ENCODE assay signal across 8 mouse cellular contexts in the genomic region with DNA sequence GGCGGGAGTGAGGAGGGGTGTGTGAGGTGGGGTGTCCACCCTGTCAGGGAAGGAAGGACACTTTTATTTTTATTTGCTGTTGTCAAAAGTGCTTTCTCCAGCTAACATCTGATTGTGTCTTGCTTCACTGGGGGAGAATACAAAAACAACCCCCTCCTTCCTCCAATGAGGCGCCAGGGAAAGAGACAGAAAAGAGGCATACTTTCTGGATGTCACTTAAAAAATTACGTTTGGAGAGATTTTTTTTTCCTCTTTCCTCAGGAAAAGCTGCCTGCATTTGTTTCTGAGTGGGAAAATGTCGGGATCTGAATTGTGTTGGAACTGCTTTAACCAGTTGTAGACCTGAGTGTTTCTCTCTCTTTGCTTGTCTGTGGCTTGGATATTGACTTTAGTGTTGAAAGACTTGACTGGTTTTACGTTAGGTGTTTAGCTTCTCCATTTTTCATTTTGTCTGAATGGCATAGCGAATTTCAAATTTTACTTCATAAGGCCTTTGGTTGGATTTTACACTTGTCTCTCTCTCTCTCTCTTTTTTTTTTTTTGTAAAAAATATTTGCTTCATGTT. TPM values are rescaled to one million over a fixed set of nuclear protein-coding genes. Genes with fewer than 3 reads are reported as not detected.
DNase-seq lines count a peak whose midpoint lies in the region; ATAC-seq and TF ChIP-seq lines count a peak whose summit lies in the region.

No protein-coding gene starts in this region.

- H3K9ac ChIP-seq in kidney, postnatal 0 days (ENCODE audit: low read depth, low read length) = peak overlapping the region; percentile 88
- peak overlapping the region; percentile 96 for H3K9ac ChIP-seq in forebrain, postnatal 0 days
- H3K9ac ChIP-seq in liver, embryonic 12.5 days = peak overlapping the region; percentile 94

- H3K27me3 ChIP-seq in kidney, postnatal 0 days (ENCODE audit: insufficient read depth, low read length) = no peaks in the 10 kb centered on the region
- no peaks in the 10 kb centered on the region for H3K27me3 ChIP-seq in forebrain, postnatal 0 days (ENCODE audit: insufficient read depth, low read length)
- no peaks in the 10 kb centered on the region for H3K27me3 ChIP-seq in liver, embryonic 12.5 days (replicated peaks)

- no peak for ATAC-seq in kidney, postnatal 0 days (replicated peaks; ENCODE audit: low FRiP score, low read depth)
- no peak for ATAC-seq in forebrain, postnatal 0 days
- ATAC-seq in liver, embryonic 12.5 days = no peak

- no peaks in the 10 kb centered on the region for H3K9me3 ChIP-seq in kidney, postnatal 0 days (replicated peaks; ENCODE audit: low read length)
- H3K9me3 ChIP-seq in forebrain, postnatal 0 days (ENCODE audit: low read length) = no peaks in the 10 kb centered on the region
- H3K9me3 ChIP-seq in liver, embryonic 12.5 days (replicated peaks) = no peaks in the 10 kb centered on the region

- 0 out of 2 replicates have a peak, but pooled peaks cover 6% of the 10 kb centered on the region for H3K4me1 ChIP-seq in kidney, postnatal 0 days (replicated peaks; ENCODE audit: insufficient read depth, low read length)
- H3K4me1 ChIP-seq in forebrain, postnatal 0 days (ENCODE audit: insufficient read depth) = peaks cover 13% of the 10 kb centered on the region; the same call in 1 of the 2 replicates
- H3K4me1 ChIP-seq in liver, embryonic 12.5 days = peaks cover 16% of the 10 kb centered on the region

- no peak for TF ChIP-seq CTCF in kidney, postnatal 0 days (IDR thresholded peaks at IDR 0.05; ENCODE audit: low read depth)
- no peak for TF ChIP-seq CTCF in forebrain, postnatal 0 days (IDR thresholded peaks at IDR 0.05; ENCODE audit: low read depth)

- H3K36me3 ChIP-seq in kidney, postnatal 0 days (ENCODE audit: insufficient read depth, low read length) = no peaks in the 10 kb centered on the region
- H3K36me3 ChIP-seq in forebrain, postnatal 0 days (ENCODE audit: insufficient read depth) = no peaks in the 10 kb centered on the region
- no peaks in the 10 kb centered on the region for H3K36me3 ChIP-seq in liver, embryonic 12.5 days

- H3K4me2 ChIP-seq in kidney, postnatal 0 days (ENCODE audit: low read length) = peak overlapping the region; percentile 60
- H3K4me2 ChIP-seq in forebrain, postnatal 0 days (ENCODE audit: low read depth) = peak overlapping the region; percentile 62
- H3K4me2 ChIP-seq in liver, embryonic 12.5 days = peak overlapping the region; percentile 82

- peak; percentile 49 for DNase-seq in kidney, postnatal 0 days (ENCODE audit: low spot score)
- no peak for DNase-seq in kidney, adult 18-20 months
- DNase-seq in R1 (ENCODE audit: low read depth, low spot score) = peak; percentile 19
- DNase-seq in forebrain, postnatal 0 days = peak; percentile 17
- peak; percentile 1 for DNase-seq in skeletal muscle tissue, adult 2 months (ENCODE audit: low read depth, low spot score)
- no peak for DNase-seq in layer of hippocampus, postnatal 36 days
- no peak for DNase-seq in spleen, postnatal 10 days (ENCODE audit: low spot score in 2 of 2)

- H3K27ac ChIP-seq in kidney, postnatal 0 days = peak overlapping the region; percentile 98
- peak overlapping the region; percentile 97 for H3K27ac ChIP-seq in forebrain, postnatal 0 days (ENCODE audit: low read depth, low read length)
- peak overlapping the region; percentile 87 for H3K27ac ChIP-seq in liver, embryonic 12.5 days

- H3K4me3 ChIP-seq in kidney, postnatal 0 days (replicated peaks; ENCODE audit: low read depth, low read length) = peak overlapping the region; percentile 92
- peak overlapping the region; percentile 91 for H3K4me3 ChIP-seq in forebrain, postnatal 0 days (ENCODE audit: low read depth, low read length)
- peak overlapping the region; percentile 95 for H3K4me3 ChIP-seq in liver, embryonic 12.5 days

- WGBS in kidney, postnatal 0 days = 4% methylated on average over 5 of the region's 6 CpGs
- WGBS in forebrain, postnatal 0 days = 8% methylated on average over 6 of the region's 6 CpGs
- WGBS in liver, embryonic 12.5 days (ENCODE audit: insufficient replicate concordance) = 4% methylated on average over 5 of the region's 6 CpGs

RNA-seq across cellular contexts. Expression of a gene that starts 0.3 kb away (rescaled TPM):
- 77.3 and 77.8 TPM in 2 replicates for polyA plus RNA-seq in kidney, postnatal 0 days (2015; fragmentation: Nextera tagmentation; extraction: Ambion mirVana)
- 88.9 and 99.6 TPM in 2 replicates for total RNA-seq in forebrain, postnatal 0 days (2014; rRNA removed)
- polyA plus RNA-seq in forebrain, postnatal 0 days (2015; fragmentation: Nextera tagmentation; extraction: Ambion mirVana) = 69.2 and 78.1 TPM in 2 replicates
- polyA plus RNA-seq in liver, embryonic 12.5 days (2016; fragmentation: Nextera tagmentation; extraction: Ambion mirVana) = 55.1 and 59.7 TPM in 2 replicates
- 10 to 100 TPM; 77.7 to 91.3 TPM for total RNA-seq in layer of hippocampus, postnatal 36 days (2021)

RNA-seq across cellular contexts. Expression of a gene that starts 1.1 kb away (rescaled TPM):
- polyA plus RNA-seq in kidney, postnatal 0 days (2015; fragmentation: Nextera tagmentation; extraction: Ambion mirVana) = 15.8 and 16.9 TPM in 2 replicates
- total RNA-seq in forebrain, postnatal 0 days (2014; rRNA removed) = 22.6 and 35.6 TPM in 2 replicates
- polyA plus RNA-seq in forebrain, postnatal 0 days (2015; fragmentation: Nextera tagmentation; extraction: Ambion mirVana) = 18.1 and 23.1 TPM in 2 replicates
- polyA plus RNA-seq in liver, embryonic 12.5 days (2016; fragmentation: Nextera tagmentation; extraction: Ambion mirVana) = 10.3 and 10.7 TPM in 2 replicates
- total RNA-seq in layer of hippocampus, postnatal 36 days (2021) = 100 to 1,000 TPM; 125 to 148 TPM

Comparison
In these comparisons a context has a peak if more than half of its experiments do, and no peak if none do; other contexts are left out.
1. DNase-seq: peak in kidney, postnatal 0 days (single experiment), R1 (single experiment), forebrain, postnatal 0 days (single experiment) and skeletal muscle tissue, adult 2 months (single experiment); none in kidney, adult 18-20 months (single experiment), layer of hippocampus, postnatal 36 days (0 of 2) and spleen, postnatal 10 days (0 of 2).
2. Peak in every context shown above with its lines, with median percentiles within 50 percentile points of each other: H3K27ac ChIP-seq, H3K4me2 ChIP-seq, H3K4me3 ChIP-seq and H3K9ac ChIP-seq.